Mouse (Mus musculus): ENCODE results near the gene Slc43a3. TPM values are rescaled to one million over a fixed set of nuclear protein-coding genes. Genes with fewer than 3 reads are reported as not detected.

The Slc43a3 gene
- total RNA-seq, 2 experiments from 2014 or later, result 0.30 to 0.58 TPM

- no peak for DNase-seq (ENCODE audit: low spot score in 2 of 2)
Observed at GRCm38 (mm10) chr2:84975580-84975979, 39.2 kb downstream of the Slc43a3 start.

- DNase-seq (ENCODE audit: low spot score in 2 of 2), result no peak
Observed at GRCm38 (mm10) chr2:84980188-84980587, 43.8 kb downstream of the Slc43a3 start, which contains the start of gene Prg2. TSS of gene Prg2 (plus strand) at chr2:84980461.

GRCm38 (mm10) chr2:84987930-84988329, 51.6 kb downstream of the Slc43a3 start, which contains the start of gene Prg3:
TSS of gene Prg3 (plus strand) at chr2:84988215.
- DNase-seq (ENCODE audit: low spot score in 2 of 2), result no peak

DNA sequence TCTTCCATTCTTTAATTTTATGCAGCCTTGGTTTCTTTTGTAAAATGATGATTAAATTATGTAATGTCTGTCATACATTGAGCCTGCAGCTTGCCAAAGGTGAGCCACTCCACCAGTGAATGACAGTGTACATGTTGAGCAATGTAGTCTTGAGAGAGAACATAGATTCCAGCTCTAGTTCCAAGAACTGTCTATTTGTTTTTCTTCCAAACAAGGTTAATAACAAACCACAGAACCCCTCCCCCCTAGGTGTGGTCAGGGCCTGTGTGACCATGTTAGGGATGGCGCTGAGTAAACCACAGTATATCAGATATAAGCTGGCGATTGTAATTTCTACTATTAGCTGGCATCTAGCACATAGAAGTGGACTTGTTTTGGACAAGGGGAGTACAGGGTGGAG, 60.0 kb downstream of the Slc43a3 start:
- no peak for DNase-seq (ENCODE audit: low spot score in 2 of 2)

DNA sequence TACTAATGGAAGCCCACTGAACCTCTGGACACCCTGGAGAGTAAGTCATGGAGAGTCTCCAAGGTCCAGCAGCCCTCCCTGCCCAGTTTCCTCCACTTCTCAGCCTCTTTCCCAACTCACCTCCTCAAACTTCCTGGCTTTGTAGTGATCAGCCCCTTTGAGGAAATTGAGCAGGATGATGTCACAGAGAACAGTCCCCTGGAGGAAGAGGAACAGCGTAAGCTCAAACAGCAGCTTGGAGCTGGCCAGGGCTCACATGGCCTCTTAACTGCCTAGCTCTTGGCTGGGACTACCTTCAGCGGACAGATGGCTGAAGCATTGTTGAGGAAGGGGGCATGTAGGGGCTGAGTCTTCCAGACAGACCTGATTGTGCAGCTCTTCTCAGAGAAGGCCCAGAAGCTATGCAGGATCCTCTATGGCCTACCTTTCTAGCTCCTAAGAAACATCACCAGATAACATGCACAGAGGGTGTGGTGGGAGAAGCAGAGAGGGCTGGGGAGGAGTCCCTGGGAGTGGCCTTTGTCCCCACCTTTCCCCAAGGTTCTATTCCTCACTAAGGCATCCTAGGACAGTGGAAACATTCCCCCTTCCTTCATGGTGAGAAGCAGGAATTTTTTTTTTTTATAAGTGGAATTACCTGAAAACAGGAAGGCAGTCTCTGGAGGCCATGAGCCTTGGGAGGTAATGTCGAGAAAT, 63.3 kb downstream of the Slc43a3 start:
- no peak for DNase-seq (ENCODE audit: low spot score in 2 of 2)

DNA sequence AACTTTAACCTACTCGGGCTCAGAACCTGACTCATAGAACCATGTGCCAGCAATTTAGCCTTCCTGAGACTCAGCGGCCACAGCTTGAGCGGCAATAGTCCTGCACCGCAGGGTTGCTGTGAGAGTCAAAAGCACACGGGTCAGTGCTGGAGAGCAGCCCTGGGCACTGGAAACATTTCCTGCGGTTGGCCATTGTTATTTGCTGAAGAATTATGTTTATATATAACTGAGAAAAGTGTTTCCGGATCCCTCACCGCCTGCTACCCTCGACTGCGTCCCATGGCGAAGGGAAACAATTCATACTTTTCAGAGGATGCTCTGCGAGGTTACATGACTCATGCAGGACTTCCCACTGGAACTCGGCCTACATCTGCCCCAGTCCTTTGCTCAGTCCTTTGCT, 65.1 kb downstream of the Slc43a3 start:
- no peak for DNase-seq (ENCODE audit: low spot score in 2 of 2)

GRCm38 (mm10) chr2:85002575-85002974, 66.2 kb downstream of the Slc43a3 start:
- DNase-seq (ENCODE audit: low spot score in 2 of 2), result no peak

DNA sequence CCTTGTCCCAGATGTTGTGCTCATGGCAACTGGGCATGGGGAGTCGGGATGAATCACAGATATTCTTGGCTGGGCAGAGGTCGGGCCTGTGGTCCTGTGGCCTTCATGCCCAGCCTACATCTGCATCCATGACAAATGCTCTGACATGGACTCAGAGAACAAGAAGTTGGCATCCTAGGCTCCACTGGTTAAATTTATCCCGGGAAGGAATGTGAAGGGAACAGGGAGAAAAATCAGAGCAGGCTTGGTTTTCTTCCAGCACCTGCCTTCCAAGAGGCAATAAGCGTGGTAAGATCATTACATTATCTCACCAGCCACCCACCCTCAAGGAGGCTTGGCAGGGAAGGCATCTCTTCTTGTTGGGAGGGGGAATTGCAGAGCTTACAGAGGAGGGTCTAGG, 68.0 kb downstream of the Slc43a3 start:
- peak in 1 of 2 experiments; percentile 24 for DNase-seq (ENCODE audit: low spot score in 2 of 2)

DNA sequence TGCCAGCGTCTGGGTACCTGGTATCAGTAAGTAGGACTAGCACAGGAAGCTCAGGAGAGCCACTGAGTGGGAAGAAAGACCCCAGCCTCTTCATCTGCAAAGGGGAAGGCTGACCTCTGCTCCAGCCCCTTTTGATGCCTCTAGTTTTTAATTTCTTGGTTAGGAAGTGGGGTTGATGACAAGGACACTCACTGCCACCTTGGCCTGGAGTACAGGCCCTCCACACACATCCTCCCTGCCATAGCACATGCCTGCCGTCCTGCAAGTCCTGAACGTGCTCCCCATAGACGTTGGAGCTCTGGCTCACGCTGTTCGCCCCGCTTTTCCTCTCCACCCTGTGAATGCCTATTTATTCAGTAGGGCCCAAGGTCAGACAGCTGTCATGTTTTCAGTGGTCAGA, 70.2 kb downstream of the Slc43a3 start:
- no peak for DNase-seq (ENCODE audit: low spot score in 2 of 2)

GRCm38 (mm10) chr2:85007729-85008128, 71.3 kb downstream of the Slc43a3 start:
- DNase-seq (ENCODE audit: low spot score in 2 of 2), result no peak

Small RNA genes within 50 kb of the gene (microRNA-seq; reads per million reads assigned to microRNA genes)
- gene Gm24332, result 0 reads per million in 2 experiments

Other genes starting within 250 kb of the Slc43a3 start
- gene Zdhhc5, start 221.4 kb upstream of the Slc43a3 start, total RNA-seq (2021), result 10 to 100 TPM; 36.3 to 39.1 TPM
- gene Clp1, start 209.2 kb upstream of the Slc43a3 start, total RNA-seq (2021), result 10 to 100 TPM; 10.7 to 11.7 TPM
- gene Ypel4, start 202.5 kb upstream of the Slc43a3 start, total RNA-seq (2021), result 10 to 100 TPM; 81.2 to 84.9 TPM
- 1 to 10 TPM; 1.9 to 2.5 TPM for gene Gm19426, start 192.9 kb upstream of the Slc43a3 start, total RNA-seq (2021)
- gene Serping1, start 161.1 kb upstream of the Slc43a3 start, total RNA-seq (2021), result 1 to 10 TPM; 5.9 to 7.5 TPM
- 1 to 10 TPM; 4.8 to 5.9 TPM for gene Ube2l6, start 137.8 kb upstream of the Slc43a3 start, total RNA-seq (2021)
- gene Smtnl1, start 113.9 kb upstream of the Slc43a3 start, total RNA-seq (2021), result not detected
- gene Timm10, start 109.6 kb upstream of the Slc43a3 start, total RNA-seq (2021), result 10 to 100 TPM; 52.0 to 57.7 TPM
- under 1 TPM; 0.15 to 0.27 TPM for gene Slc43a1, start 97.7 kb upstream of the Slc43a3 start, total RNA-seq (2021)
- gene Rtn4rl2, start 49.9 kb upstream of the Slc43a3 start, total RNA-seq (2021), result 100 to 1,000 TPM; 103 to 104 TPM
- gene Prg2, start 43.9 kb downstream of the Slc43a3 start, total RNA-seq (2021), result not detected
- gene Prg3, start 51.6 kb downstream of the Slc43a3 start, total RNA-seq (2021), result not detected
- gene Ssrp1, start 100.7 kb downstream of the Slc43a3 start, total RNA-seq (2021), result 100 to 1,000 TPM; 114 to 115 TPM
- 1 to 10 TPM; 1.6 to 2.1 TPM for gene P2rx3, start 100.9 kb downstream of the Slc43a3 start, total RNA-seq (2021)
- gene Tnks1bp1, start 111.4 kb downstream of the Slc43a3 start, total RNA-seq (2021), result 100 to 1,000 TPM; 175 to 194 TPM
- gene Aplnr, start 199.6 kb downstream of the Slc43a3 start, total RNA-seq (2021), result under 1 TPM; 0.23 to 0.30 TPM

Measured in layer of hippocampus, adult 18-20 months (tissue).